Mouse (Mus musculus) right cerebral cortex, adult 18-20 months (tissue): ENCODE measurements at regions not wholly inside any gene's neighbourhood (a gene's known extent, or its start where the extent isn't known, plus 50 kb on each side); places are given as distances from the start of the nearest gene placed in this dataset.
A peak's percentile ranks its signal among the peaks of the same experiment; 100 is the strongest.

Source experiments
- DNase-seq: peaks from one replicate; pipeline ENCODE4 v3.0.0; 2022; ENCODE audit warnings: mixed read lengths

- DNase-seq: no peak
Observed at GRCm38 (mm10) chr7:35948794-35949193, 146.0 kb upstream of the Zfp507 start.

GRCm38 (mm10) chr7:35948389-35948788, 145.6 kb upstream of the Zfp507 start:
- DNase-seq: no peak

- DNase-seq: no peak
Observed at GRCm38 (mm10) chr7:35941086-35941485, 138.3 kb upstream of the Zfp507 start.

DNA sequence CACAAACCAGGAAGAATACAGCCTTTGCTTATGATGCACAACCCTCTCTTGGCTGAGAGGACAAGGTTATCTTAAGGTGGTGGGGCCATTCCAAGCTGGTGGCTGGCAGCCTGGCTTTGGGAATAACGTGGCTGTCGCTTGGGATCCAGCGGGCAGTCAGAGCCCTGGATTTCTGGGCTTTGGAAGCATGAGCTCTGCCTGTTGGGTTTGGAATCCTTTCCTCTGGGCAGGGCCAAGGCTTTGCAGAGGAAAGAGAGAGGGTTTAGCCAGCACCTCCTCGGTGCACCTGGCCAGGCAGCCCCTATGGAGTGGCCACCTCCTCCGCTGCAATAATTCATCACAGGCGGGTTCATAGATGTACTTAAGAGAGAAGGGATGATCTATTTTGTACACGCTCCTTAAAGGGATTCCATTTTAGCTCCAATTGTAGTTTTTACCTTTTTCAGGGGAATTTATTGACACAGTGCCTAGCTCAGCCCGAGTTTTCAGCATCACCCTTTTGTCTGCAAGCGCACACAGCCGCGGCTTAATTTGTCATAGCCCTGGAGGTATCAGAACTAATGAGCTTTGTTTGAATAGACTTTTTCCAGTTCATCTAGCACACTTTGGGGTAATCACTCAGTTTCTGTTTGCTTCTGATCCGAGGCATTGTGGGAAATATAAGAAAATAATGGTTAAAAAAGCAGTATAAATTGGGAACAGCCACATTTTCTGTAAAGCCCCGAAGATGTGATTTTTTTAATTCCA, 135.5 kb upstream of the Zfp507 start:
- no peak for DNase-seq

DNA sequence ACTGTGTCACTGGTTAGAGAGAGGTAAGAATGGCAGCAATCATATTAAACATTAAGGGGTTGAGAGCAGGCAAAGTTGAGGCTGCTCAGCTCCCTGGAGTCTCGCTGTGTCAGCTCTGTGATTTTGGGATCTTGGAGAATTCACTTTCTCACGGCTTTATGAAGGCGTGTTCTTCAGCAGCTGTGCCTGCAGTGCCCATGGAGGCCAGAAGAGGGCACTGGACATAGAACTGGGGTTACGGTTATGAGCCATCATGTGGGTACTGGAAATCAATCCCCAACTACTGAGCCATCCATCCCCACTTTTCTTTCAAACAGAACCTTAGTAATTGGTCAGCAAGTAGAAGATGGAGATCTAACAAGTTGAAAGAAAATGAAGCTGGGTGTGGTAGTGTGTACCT, 123.9 kb upstream of the Zfp507 start:
- no peak for DNase-seq

DNA sequence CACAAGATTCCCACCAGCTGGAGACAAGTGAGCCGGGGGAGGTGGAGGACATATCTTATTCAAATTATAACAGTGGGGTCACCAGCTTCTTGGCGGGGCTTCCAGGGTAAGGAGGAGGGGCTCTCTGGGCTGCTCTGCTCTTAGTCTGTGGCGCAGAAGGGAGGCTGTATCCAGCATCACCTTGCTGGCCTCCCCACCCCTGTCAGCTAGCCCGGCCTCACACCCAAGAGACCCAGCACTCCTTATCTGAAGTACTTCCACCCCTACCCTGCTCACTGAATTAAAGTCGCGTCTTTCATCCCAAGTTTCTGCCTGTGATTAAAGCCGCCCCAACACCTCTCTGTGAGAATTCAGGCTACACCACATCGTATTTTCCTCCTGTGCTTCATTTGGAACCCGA, 119.8 kb upstream of the Zfp507 start:
- no peak for DNase-seq

GRCm38 (mm10) chr7:35920884-35921283, 118.1 kb upstream of the Zfp507 start:
- no peak for DNase-seq

DNA sequence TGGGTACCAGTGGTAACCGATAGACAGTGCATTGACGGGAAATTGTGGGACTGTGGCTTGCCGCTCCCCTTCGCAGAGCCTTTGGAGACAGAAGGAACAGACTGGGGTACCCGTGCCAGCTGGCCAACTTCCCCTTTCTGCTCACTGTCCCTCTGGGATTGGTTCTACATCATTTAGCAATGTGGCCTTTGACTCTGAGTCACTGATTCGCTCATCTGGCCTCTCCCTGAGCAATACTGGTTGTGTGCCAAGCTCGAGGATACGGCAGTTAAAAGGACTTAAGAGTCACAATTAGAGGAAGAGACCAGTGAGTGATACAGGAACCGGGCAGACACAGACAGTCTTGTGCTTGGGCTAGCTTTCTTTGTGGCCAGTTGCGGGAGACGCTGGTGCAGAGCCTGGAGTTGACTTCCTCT, 117.4 kb upstream of the Zfp507 start:
- DNase-seq: no peak

- DNase-seq: no peak
Observed at GRCm38 (mm10) chr7:35910109-35910706, 107.4 kb upstream of the Zfp507 start.

DNA sequence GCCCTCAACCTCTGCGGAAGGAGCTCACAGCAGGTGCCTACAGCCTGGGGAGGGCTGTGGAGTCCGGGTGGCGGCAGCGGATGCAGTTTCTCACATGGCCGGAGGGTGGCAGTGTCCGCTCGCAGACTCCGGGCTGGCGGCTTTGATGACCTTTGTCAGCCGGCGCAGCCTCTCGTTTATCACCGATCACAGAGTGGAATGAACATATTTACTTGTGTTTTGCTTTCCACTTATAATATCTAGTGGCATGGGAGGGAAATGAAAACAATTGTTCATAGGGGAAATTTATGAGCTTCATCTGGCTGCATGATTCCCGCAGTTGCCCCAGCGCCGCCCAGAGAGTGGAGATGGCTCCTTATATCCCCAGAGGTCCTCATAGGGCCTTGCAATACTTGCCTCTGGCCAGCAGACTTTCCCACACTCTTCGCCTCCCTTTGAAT, 99.2 kb upstream of the Zfp507 start:
- DNase-seq: peak; percentile 65

GRCm38 (mm10) chr7:35898701-35899445, 96.1 kb upstream of the Zfp507 start:
- DNase-seq: no peak

DNA sequence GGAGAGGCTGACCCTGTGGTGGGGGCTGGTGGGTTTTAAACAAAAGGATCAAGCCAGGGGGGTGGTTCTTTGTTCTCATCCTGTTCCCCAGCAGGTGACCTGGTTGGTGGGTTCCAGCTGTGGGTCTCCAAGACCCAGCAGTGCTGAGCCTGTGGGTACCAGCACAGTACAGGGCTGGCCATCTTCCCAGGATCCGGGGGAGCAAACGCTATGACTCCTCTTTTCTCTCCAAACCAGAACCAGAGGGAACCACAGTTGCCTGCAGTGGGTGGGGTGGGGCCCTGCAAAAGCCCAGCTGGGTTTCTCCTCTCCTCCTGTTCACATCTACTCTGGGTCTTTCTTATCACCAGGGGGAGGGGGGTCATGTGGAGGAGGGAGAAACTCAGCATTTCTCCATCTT, 90.5 kb upstream of the Zfp507 start:
- DNase-seq: peak; percentile 60

GRCm38 (mm10) chr7:35886051-35886450, 83.2 kb upstream of the Zfp507 start:
- DNase-seq: no peak

GRCm38 (mm10) chr7:35879755-35880304, 77.0 kb upstream of the Zfp507 start:
- DNase-seq: peak; percentile 72

DNA sequence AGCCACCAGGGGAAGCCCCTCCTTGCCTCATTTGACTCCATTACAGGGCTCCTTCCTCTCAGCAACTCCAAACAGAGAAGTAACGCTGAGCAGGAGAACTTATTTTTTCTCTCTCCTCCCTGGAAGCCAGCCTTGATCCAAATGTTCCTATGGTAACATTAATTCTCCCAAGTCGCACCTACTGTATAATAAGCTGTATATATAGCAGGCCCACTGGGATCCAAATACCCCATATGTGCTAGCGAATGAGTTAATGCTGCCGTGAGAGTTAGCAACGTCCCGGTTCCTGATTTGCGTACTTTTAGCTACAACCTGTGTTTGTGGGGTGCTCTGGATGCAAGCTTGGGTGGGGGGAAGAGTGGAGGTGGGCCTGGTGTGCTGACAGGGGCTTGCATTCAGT, 75.4 kb upstream of the Zfp507 start:
- DNase-seq: peak; percentile 35

DNA sequence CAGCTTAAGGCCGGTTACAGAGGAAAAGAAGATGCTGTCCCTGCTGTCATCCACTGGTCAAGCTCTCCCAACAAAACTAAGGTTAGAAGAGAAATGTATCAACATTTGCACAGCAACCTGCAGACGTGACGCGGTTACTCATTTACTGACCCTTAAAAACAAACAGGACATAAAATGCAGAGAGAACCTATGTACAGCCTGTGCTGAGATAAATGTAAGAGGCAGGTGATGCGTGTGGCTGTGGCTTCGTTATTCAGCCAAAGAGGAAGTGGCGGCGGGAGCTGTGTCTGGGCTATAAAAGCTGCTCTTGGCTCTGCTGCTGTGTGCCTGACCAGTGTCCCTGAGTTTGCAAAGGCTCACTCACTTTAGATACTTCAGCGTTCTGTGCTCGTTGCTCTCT, 58.2 kb upstream of the Zfp507 start:
- no peak for DNase-seq

- no peak for DNase-seq
Observed at GRCm38 (mm10) chr7:35859601-35860000, 56.8 kb upstream of the Zfp507 start.

- no peak for DNase-seq
Observed at GRCm38 (mm10) chr7:35857693-35858092, 54.9 kb upstream of the Zfp507 start.
